15 mouse cellular contexts compared by ENCODE assay signal in the genomic region with DNA sequence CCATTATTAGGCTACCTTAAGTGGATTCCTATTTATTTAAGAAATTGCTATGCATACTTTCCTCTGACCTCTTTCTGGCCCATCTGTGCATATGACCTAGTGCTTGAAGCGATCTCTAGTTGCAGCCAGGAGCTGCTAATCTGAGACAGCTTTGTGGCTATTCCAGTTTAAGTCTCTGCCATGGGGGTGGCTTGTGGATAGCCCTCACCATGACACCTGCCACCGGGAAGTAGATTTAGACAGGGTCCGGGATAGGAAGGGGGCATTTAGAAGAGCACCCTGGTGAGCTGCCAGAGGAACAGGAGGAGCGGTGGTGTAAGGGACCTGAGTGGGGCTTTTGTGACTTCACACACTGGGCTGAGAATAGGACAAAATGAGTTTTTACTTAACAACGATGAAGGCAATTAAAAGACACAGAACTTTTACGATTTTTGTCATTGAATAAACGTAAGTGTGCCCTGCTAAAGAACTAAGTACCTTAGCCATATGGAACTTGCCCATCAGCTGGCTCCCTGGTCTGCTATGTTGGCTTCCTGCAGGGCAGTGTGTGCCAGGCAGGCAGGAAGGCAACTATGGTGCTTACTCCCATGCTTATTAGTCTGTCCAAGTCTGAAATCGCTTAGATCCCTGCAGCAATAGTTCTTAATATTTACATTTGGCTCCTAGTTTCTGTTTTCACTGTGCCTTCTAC.
DNase-seq lines count a peak whose midpoint lies in the region; ATAC-seq and TF ChIP-seq lines count a peak whose summit lies in the region.
"Had no signal": no experiment of that assay in that cellular context is flagged by ENCODE, and none has a peak within 500 bp of the region (broad histone marks: within the 10 kb centered on the region; RNA-seq: fewer than 3 reads in every experiment).

No protein-coding gene starts in this region.

- H3K27me3 ChIP-seq in liver, adult 2 months (ENCODE audit: control insufficient read depth, insufficient read depth, low read length) = no peaks in the 10 kb centered on the region
- H3K27me3 ChIP-seq: neural tube, embryonic 12.5 days had no signal

- H3K9ac ChIP-seq in liver, adult 2 months (ENCODE audit: low read depth, low read length) = no peak overlapping the region
- H3K9ac ChIP-seq: neural tube, embryonic 12.5 days had no signal

- TF ChIP-seq CTCF in liver, adult 2 months (IDR thresholded peaks at IDR 0.05; ENCODE audit: low read depth, low read length) = no peak

- no peak overlapping the region for H3K4me3 ChIP-seq in liver, adult 2 months (ENCODE audit: insufficient read depth, low read depth, low read length)
- H3K4me3 ChIP-seq: hindbrain, embryonic 10.5 days; layer of hippocampus, adult 2 months; neural tube, embryonic 12.5 days had no signal

- H3K4me1 ChIP-seq in liver, adult 2 months (ENCODE audit: control insufficient read depth, insufficient read depth, low read length) = 0 out of 2 replicates have a peak, but pooled peaks cover 2% of the 10 kb centered on the region
- H3K4me1 ChIP-seq: neural tube, embryonic 12.5 days had no signal

- H3K36me3 ChIP-seq in liver, adult 2 months (ENCODE audit: control insufficient read depth, insufficient read depth, low read length) = 0 out of 2 replicates have a peak, but pooled peaks cover 1% of the 10 kb centered on the region
- H3K36me3 ChIP-seq: hindbrain, embryonic 10.5 days; neural tube, embryonic 12.5 days had no signal

- 78% methylated on average over 8 of the region's 8 CpGs for WGBS in liver, adult 2 months

- H3K27ac ChIP-seq in liver, adult 2 months (replicated peaks; ENCODE audit: insufficient read depth, low read depth, low read length) = no peak overlapping the region
- H3K27ac ChIP-seq: hindbrain, embryonic 10.5 days; layer of hippocampus, adult 2 months; neural tube, embryonic 12.5 days had no signal

- DNase-seq in cerebellum, postnatal 4 days (ENCODE audit: low spot score in 2 of 2) = no peak
- peak; percentile 30 for DNase-seq in liver, adult 2 months (ENCODE audit: extremely low read depth, low read depth, low spot score)
- DNase-seq in liver = no peak
- peak; percentile 62 for DNase-seq in brain, adult 2 months (ENCODE audit: low read depth, low spot score)
- no peak for DNase-seq in right cerebral cortex, postnatal 14 days
- no peak for DNase-seq in spleen, adult 12 weeks (ENCODE audit: low spot score)
- DNase-seq: adrenal gland, postnatal 25 days; kidney, adult 8-10 months; right cerebral cortex, adult 18-20 months; thymus, postnatal 14 days had no signal

- no peak for TF ChIP-seq POLR2A in liver, adult 2 months (IDR thresholded peaks at IDR 0.05; ENCODE audit: extremely low read depth, insufficient read depth, low read length)

- peak; percentile 74 for ATAC-seq in cerebellum, adult (ENCODE audit: insufficient number of reproducible peaks, low FRiP score, low TSS enrichment)
- ATAC-seq in erythroid progenitor cell, adult 5-6 weeks (replicated peaks; ENCODE audit: low FRiP score, poor library complexity, severe bottlenecking) = 0 out of 2 replicates have a peak, but pooled peaks have one; percentile 12

- H3K79me2 ChIP-seq in liver, adult 2 months (ENCODE audit: control insufficient read depth, insufficient read depth, low read length) = peaks cover 11% of the 10 kb centered on the region; the same call in 1 of the 2 replicates

Comparison
In these comparisons a context has a peak if more than half of its experiments do, and no peak if none do; other contexts are left out.
1. DNase-seq: peak in liver, adult 2 months (single experiment) and brain, adult 2 months (single experiment); none in cerebellum, postnatal 4 days (0 of 2), liver (single experiment), right cerebral cortex, postnatal 14 days (single experiment) and spleen, adult 12 weeks (single experiment).